Mouse (Mus musculus) heart, postnatal 0 days (tissue): ENCODE measurements around the gene Drap1. TPM values are rescaled to one million over a fixed set of nuclear protein-coding genes. Genes with fewer than 3 reads are reported as not detected.

Source experiments
- ATAC-seq: fragments of 200-750 bp; cut with Nextera tagmentation; 2 replicates; pipeline ENCODE4 v1.8.0; 2017; ENCODE audit warnings: low read depth, moderate number of reproducible peaks, moderate library complexity; ENCODE audit not compliant: insufficient read depth
- DNase-seq: peaks from one replicate; pipeline ENCODE4 v3.0.0-alpha.2; 2016; ENCODE audit warnings: low spot score
- H3K27ac ChIP-seq: fragments of 300-500 bp; sonication (generic); 2 replicates; pipeline ENCODE4 v1.5.1; 2014; ENCODE audit warnings: low read depth, mild to moderate bottlenecking
- H3K27me3 ChIP-seq: fragments of 300-500 bp; sonication (generic); 2 replicates; pipeline ENCODE4 v1.6.1; 2014; ENCODE audit warnings: low read length, mixed read lengths; ENCODE audit not compliant: control insufficient read depth, insufficient read depth
- H3K36me3 ChIP-seq: fragments of 300-500 bp; sonication (generic); replicated peaks from 2 replicates; pipeline ENCODE4 v1.6.1; 2014; ENCODE audit warnings: low read length, mixed read lengths; ENCODE audit not compliant: control insufficient read depth, insufficient read depth
- H3K4me1 ChIP-seq: fragments of 300-500 bp; sonication (generic); 2 replicates; pipeline ENCODE4 v1.6.1; 2014; ENCODE audit warnings: antibody characterized with exemption; ENCODE audit not compliant: control insufficient read depth, insufficient read depth
- H3K4me2 ChIP-seq: fragments of 300-500 bp; sonication (generic); 2 replicates; pipeline ENCODE4 v1.6.1; 2014; ENCODE audit warnings: low read depth, mild to moderate bottlenecking, low read length, moderate library complexity
- H3K4me3 ChIP-seq: fragments of 300-500 bp; sonication (generic); 2 replicates; pipeline ENCODE4 v1.5.1; 2014; ENCODE audit warnings: low read depth, low read length
- H3K9ac ChIP-seq: fragments of 300-500 bp; sonication (generic); replicated peaks from 2 replicates; pipeline ENCODE4 v1.6.1; 2014; ENCODE audit warnings: low read depth, low read length, mixed read lengths
- H3K9me3 ChIP-seq: fragments of 300-500 bp; sonication (generic); replicated peaks from 2 replicates; pipeline ENCODE4 v1.6.1; 2016; ENCODE audit warnings: low read length; ENCODE audit not compliant: control insufficient read depth
- CTCF ChIP-seq: IDR thresholded peaks from 2 replicates; pipeline ENCODE4 v1.5.1; 2016; ENCODE audit warnings: antibody characterized with exemption, control low read depth, low read depth
- EP300 ChIP-seq: IDR thresholded peaks from 2 replicates; pipeline ENCODE4 v1.6.1; 2016; ENCODE audit warnings: antibody characterized with exemption, low read depth
- WGBS: fragments of 180-500 bp; shearing (Covaris S2); extraction: QIAGEN DNeasy Blood & Tissue Kit; methylation state at CpG from one replicate; pipeline ENCODE4 v1.1.7; 2014; 5-methylcytosine and 5-hydroxymethylcytosine counted together
- polyA plus RNA-seq: library from polyadenylated mRNA; unstranded; fragments of >200 nt; fragmentation: Nextera tagmentation; extraction: Ambion mirVana; gene quantifications from 2 replicates; pipeline ENCODE4 v1.2.1, GENCODE M21; 2015
- total RNA-seq: library from RNA; depleted of rRNA; stranded (reverse); fragments of >200 nt; gene quantifications from 2 replicates; pipeline ENCODE4 v1.2.3, GENCODE M21; 2014; ENCODE audit warnings: low replicate concordance; rRNA removed

Drap1 gene
- total RNA-seq (169 and 171 TPM in 2 replicates), polyA plus RNA-seq (328 and 338 TPM in 2 replicates)

DNA sequence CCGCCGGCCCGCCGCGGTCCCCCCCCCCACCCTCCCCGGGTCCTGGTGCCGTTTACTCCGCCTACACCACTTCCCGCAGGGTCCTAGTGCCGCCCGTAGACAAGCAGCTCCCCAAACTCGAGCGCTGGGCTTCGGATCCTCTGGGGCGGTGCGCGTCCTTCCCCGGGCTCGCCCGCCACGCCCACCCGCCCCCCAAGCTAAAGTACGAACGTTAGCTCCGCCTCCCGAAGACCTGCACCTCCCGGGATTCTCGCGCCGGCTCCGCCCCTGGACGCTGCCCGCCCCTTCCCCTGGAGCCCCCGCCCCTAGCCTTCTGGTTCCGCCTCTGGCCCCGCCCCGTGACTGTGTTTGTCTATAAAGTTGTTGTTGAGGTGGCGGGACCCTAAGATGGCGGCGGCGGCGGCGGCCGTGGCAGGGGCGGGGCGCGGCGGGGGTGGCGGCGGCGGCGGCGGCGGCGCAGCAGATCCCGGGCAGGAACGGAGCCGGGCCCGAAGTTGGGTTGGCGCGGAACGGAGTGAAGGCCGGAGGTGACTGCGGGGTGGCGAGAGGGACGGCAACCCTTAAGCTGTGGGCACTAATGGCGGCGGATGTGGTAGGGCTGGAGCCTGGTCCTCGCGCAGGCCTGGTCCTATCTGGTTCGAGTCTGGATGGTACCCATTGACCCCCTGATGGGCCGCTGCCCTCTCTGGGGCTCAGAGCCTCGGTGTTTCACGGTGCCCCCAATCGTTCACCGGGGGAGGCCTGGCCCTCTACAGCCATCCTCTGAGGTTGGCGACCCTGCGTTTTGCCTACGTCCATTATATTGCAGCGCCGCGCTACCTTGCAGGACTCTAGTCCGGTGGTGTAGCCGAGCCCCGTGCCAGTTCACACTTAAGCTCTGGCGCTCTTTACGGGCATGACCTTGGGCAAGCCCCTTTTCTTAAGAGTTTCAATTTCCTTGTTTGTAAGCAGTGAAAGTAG, at the start of gene Drap1, which contains the start of gene AI837181:
Gene Drap1 (minus strand): TSS at position 198 of the 960 bp plus-strand sequence.
Gene AI837181 (plus strand): TSS at position 363 of the 960 bp plus-strand sequence.
- TF ChIP-seq CTCF (no peak), EP300 (no peak; the same call in 1 of the 2 replicates)
- peaks cover 40% of the 10 kb centered on the region for H3K36me3 ChIP-seq
- peak within 1 kb of the TSS; percentile 81 for H3K4me2 ChIP-seq
- no peaks in the 10 kb centered on the region for H3K9me3 ChIP-seq
- peak within 1 kb of the TSS; percentile 61 for H3K4me3 ChIP-seq
- peak; percentile 88 for ATAC-seq
- H3K27me3 ChIP-seq = no peaks in the 10 kb centered on the region
- under 1% methylated on average over 50 of the region's 87 CpGs for WGBS
- peak within 1 kb of the TSS; percentile 73 for H3K9ac ChIP-seq
- H3K27ac ChIP-seq = peak within 1 kb of the TSS; percentile 91
- peaks cover 15% of the 10 kb centered on the region for H3K4me1 ChIP-seq
- peak; percentile 98 for DNase-seq

DNA sequence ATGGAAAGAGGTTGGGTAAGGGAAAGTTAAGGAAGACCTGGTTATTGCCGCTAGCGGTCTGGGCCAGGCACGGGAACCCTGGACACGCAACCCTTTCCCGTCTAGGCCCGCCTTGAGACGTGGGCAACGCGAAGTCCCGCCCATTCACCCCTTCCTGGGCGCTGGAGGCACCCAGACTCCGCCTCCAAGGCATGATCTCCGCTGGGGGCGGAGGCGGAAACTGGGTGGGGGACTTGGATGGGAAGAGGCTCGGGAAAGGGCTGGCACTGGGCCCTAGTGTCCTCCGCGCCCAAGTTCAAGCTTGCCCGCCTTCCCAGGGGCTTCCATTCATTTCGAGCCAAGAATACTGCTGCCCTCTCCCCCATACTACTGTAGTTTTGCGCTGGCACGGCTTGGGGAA, 48.9 kb upstream of the Drap1 start, which contains the start of gene Efemp2:
Gene Efemp2 (plus strand): TSS at position 235 of the 400 bp plus-strand sequence.
- peak; percentile 86 for ATAC-seq
- no peaks in the 10 kb centered on the region for H3K4me1 ChIP-seq
- WGBS = under 1% methylated on average over 22 of the region's 22 CpGs

DNA sequence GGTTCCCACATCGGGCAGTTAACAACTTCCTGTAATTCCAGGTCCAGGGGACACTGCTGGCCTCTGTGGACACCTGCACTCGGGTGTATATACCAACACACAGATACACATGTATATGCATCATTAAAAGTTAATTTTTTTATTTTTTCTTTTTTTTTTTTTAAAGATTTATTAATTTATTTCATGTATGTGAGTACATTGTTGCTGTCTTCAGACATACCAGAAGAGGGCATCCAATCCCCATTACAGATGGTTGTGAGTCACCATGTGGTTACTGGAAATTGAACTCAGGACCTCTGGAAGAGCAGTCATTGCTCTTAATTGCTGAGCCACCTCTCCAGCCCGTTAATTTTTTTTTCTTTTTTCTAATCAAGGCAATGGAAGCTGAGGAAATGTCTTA, 48.1 kb upstream of the Drap1 start:
- Histone ChIP-seq H3K4me2 (no peak overlapping the region), H3K36me3 (peaks cover 7% of the 10 kb centered on the region), H3K9ac (no peak overlapping the region), H3K27me3 (no peaks in the 10 kb centered on the region), H3K27ac (no peak overlapping the region), H3K4me3 (no peak overlapping the region), H3K9me3 (no peaks in the 10 kb centered on the region), H3K4me1 (no peaks in the 10 kb centered on the region)
- TF ChIP-seq CTCF = no peak
- no peak for TF ChIP-seq EP300
- ATAC-seq (no peak), DNase-seq (no peak)
- WGBS = 80% methylated on average over 3 of the region's 3 CpGs

More for the DNA sequence above, 48.9 kb upstream of the Drap1 start, which contains the start of gene Efemp2:
- Histone ChIP-seq H3K4me3 (peak within 1 kb of the TSS; percentile 64), H3K27me3 (no peaks in the 10 kb centered on the region), H3K4me2 (peak within 1 kb of the TSS; percentile 98), H3K9me3 (no peaks in the 10 kb centered on the region), H3K9ac (peak within 1 kb of the TSS; percentile 82), H3K27ac (peak within 1 kb of the TSS; percentile 68), H3K36me3 (peaks cover 7% of the 10 kb centered on the region)
- TF ChIP-seq EP300 (peak; percentile 38; the same call in 1 of the 2 replicates), CTCF (no peak)
- DNase-seq = peak; percentile 65

DNA sequence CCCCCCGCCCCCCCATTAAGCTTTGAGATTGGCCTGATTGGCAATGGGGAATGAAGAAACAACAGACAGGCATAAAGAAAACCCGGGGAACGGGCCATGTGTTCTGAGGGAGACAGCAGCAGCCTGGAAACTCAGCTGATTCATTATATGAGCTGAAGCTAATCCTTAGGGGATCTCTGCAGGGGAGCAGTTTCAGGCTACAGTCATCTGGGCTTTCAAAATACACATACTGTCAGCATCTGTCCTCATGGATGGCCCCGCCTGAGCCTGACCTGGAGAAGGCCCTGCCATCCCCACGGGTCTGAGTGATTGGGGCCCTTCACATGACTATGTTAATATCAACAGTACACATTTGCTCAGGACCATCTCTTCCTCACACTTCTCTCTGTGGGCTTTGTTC, 47.1 kb upstream of the Drap1 start:
- H3K9me3 ChIP-seq = no peaks in the 10 kb centered on the region
- H3K4me1 ChIP-seq = no peaks in the 10 kb centered on the region
- H3K4me3 ChIP-seq = no peak overlapping the region
- no peak overlapping the region for H3K27ac ChIP-seq
- no peak overlapping the region for H3K4me2 ChIP-seq
- peaks cover 13% of the 10 kb centered on the region for H3K36me3 ChIP-seq
- TF ChIP-seq CTCF (no peak), EP300 (no peak)
- ATAC-seq (no peak), DNase-seq (no peak)
- no peaks in the 10 kb centered on the region for H3K27me3 ChIP-seq
- WGBS = 46% methylated on average over 5 of the region's 5 CpGs
- no peak overlapping the region for H3K9ac ChIP-seq

DNA sequence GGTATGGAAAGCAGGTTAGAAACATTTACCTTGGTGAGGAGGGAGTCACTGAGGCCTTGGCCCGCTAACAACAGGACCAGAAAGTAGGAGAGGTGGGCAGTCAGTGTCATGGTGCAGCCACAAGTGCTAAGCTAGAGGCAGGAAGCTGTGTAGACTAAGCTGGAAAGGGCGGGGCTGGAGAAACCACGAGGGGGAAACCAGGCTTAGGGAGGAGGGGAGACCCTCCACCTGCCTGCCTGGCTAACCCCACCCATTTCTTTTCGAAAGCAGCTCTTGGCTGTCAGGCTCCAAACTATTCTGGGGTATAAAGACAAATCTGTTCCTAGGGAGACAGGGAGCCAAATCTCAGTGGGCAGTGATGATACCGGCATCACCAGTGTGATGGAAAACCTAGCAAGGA, 43.6 kb upstream of the Drap1 start, which contains the start of gene Ctsw:
Gene Ctsw (minus strand): TSS at position 134 of the 400 bp plus-strand sequence.
- no peak within 1 kb of the TSS for H3K4me2 ChIP-seq
- no peak within 1 kb of the TSS for H3K4me3 ChIP-seq
- H3K9ac ChIP-seq = no peak within 1 kb of the TSS
- WGBS = 50% methylated on average over 5 of the region's 5 CpGs
- no peaks in the 10 kb centered on the region for H3K27me3 ChIP-seq
- DNase-seq (no peak), ATAC-seq (no peak)
- H3K4me1 ChIP-seq = no peaks in the 10 kb centered on the region; the same call in 1 of the 2 replicates
- no peaks in the 10 kb centered on the region for H3K9me3 ChIP-seq
- no peak within 1 kb of the TSS for H3K27ac ChIP-seq
- peaks cover 36% of the 10 kb centered on the region for H3K36me3 ChIP-seq
- TF ChIP-seq EP300 (no peak), CTCF (no peak)
